Mouse (Mus musculus) CD8-positive naive resting alpha-beta T cell, adult 2 months (primary cell): ENCODE measurements around the gene Snai3.

Experiments used
- DNase-seq, 2 experiments: peaks; one replicate each; pipeline ENCODE4 v3.0.0; 2022; ENCODE audit warnings: low read depth in 2 of 2, low spot score in 2 of 2

The Snai3 gene

DNA sequence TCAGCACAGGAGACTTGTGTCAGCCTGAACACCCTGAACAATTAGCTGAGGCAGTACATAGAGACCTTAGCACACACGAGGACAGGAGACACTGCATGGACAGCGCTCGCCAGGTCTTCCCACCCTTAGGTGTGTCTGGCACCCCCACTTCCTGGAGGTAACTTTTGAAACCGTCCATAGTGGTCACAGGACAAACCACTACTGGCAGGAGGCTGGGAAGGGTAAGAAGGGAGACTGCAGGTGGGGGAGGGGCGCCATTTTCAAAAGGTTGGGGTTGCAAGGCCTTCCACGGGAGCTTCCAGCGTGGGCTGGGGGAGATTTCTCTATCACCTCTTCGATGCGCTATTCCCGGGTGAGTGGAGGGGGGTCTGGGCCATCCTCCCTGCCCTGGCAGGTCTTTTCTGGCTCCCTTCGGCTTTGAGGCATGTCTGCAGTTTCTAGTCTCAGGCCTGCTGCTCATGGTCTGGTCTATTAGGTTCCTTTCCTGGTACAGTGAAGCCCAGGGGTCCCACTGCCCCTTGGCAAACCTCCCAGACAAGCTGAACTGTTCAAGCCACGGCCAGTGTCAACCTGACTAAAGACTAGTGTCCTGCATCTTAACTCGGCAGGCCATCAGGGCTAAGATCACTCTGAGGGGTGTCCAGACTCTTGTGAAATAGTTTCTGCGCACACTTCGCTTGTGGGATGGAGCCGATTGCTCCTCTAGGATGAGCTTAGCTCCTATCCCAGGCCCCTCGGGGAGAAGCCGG lies 28.7 kb downstream of the Snai3 start:
- no peak for DNase-seq

DNA sequence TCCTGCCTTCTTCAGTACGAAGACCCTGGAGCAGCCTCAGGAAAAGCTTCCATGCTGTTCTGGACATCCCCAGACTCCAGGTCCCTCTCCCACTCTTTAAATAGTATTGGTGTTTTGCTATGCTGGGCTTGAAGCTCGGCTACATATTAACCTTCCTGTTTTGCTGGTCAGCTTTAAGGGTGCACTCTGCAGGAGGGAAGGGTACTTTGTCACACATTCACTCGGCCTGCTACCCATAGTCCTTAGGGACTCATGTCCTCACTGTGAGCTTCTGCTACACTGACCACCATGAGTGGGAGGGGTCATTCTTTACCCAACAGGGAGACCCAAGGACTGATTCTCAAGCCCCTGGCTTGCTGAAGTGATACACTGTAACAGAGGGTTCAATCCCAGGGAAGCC lies 29.9 kb downstream of the Snai3 start:
- DNase-seq, result no peak

DNA sequence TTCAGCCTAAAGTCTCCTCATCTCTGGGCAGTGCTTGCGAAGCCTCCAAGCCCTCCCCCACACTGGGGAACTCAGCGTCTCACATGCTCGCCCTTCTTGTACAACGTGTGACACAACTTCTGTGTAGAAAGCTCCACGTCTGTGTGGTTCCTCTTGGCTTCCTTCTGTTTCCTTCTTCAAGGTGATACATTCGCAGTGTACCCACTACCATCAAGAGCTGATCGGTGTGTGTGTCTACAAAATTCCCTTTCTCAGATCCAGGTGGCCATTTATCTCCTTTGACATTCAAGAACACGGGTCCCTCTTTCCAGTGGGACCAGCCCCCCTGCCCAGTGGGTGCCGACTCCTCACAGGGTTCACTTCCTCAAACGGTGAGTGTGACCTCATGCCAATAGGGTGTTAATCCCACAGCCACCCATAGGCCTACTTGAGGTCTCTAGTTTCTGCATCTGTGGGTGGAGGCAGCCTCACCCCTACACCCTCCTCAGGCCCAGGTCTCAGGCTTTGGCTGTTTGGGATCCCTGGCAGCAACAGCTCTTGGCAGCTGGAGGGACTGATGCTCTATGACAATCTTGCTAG lies 30.4 kb downstream of the Snai3 start:
- no peak for DNase-seq

DNA sequence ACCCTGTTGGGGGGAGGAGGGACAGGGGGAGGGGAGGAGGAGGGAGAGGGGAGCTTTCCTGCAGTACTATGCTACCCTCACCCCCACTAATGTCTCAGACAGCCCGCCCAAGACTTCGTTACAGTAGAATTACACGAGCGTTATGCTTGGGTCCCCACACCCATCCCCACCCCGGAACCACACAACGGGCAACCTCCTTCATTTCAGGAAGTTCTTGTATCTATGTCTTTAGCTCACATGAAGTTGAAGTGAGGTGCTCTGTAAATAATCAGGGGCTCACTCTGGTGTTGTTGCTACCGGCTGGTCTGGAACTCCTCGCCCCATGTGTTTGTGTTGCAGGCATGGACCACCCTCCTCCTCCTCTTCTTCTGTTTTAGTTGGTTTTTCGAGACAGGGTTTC lies 32.4 kb downstream of the Snai3 start:
- DNase-seq, result no peak

DNA sequence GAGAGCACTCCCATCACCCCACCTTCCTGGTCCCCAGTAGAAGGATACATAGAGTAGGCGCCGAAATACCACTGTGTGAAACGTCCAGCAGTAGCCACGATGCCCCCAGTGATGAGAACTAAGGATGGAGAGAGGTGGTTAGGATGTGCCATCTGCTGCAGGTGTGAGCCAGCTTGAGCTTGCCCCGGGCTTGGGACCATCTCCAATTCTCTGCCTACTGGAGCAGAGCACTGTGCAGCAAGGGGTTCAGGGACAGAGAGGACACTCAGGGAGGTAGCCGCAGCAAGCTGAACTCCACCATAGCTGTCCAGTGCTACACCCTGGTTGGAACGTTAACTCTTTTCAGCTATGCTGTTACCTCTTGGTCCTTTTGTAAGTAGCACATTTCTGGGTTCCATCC lies 32.9 kb downstream of the Snai3 start:
- DNase-seq, result no peak

DNA sequence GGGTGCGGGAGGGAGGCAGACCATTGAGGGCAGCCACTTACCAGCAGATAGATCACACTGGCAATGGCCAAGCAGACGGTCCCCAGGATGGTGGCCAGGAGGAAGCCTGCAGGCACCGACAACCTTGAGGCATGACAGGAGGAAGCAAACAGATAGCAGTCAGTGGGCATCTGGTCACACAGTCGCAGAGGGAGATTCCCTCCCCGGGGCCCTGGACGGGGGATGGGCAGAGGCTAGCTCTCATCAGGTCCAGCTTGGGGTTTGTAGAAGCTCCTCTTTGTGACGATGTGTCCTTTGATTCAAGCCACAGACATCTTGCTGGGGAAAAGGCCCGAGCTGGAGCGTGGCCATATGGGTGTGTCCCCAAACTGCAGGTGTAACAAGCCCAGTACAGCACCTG lies 34.4 kb downstream of the Snai3 start:
- DNase-seq, result no peak

DNA sequence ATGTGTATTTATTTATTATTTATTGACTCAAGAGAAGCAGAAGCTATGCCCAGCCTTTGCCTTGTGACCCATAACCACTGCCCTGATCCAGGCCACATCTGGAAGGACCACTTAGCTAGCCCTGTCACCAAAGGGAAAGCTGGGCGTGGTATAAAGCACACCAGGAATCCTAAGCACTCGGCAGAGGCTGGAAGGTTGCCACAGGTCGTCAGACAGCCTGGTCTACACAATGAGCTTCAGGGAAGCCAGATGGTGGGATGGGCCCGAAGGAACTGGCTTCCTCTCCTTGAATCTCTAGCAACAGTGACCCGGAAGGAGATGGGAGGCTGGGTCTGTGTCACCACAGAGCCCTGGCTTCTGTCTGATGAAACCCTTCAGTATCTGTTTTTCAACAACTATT lies 36.9 kb downstream of the Snai3 start:
- DNase-seq, result no peak

DNA sequence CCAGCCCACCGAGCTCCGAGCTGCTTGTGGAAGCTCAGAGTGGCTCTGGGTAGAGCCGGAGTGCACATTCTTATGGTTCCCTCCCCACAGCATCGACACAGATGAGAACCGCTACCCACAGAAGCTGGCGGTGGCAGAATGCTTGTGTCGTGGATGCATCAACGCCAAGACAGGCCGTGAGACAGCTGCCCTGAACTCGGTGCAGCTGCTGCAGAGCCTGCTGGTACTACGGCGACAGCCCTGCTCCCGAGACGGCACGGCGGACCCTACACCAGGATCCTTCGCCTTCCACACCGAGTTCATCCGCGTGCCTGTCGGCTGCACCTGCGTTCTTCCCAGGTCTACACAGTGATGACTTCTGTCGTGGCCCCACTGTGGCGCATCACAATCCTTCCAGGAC lies 37.3 kb downstream of the Snai3 start:
- DNase-seq, result no peak

DNA sequence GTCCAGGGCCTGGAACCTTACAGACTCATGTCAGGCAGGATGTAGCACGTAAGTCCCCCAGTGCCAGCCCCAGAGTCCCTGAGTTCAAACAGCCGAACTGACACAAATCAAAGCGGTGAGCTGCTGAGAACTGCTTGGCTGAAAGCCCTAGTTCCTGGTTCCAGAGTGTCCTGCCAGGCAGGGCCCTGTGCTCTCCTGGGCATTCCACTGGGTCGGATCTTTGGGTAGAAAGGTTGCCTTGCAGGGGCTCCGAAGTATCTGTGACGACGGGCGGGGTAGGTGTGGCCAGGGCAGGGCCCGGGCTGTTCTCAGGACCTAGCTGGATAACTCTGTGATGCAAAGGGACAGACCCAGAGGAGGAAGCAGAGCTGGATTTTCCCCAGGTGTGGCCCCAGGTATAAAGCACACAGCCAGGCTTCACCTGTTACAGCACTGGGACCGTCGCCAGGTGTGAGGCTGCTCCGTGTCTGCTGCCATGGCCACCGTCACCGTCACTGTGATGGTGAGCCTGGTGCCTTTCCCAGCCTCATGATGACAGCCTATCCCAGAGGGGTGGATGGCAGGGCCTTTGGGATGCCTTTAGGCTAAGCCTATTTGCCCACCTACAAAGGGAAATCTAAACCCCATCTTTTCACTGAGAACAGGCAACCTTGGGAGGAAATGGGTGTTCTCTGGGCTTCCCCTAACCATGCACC lies 39.0 kb downstream of the Snai3 start, which contains the start of gene Il17c:
Il17c (plus strand) TSS at position 645 of the 695 bp plus-strand sequence.
- no peak for DNase-seq

DNA sequence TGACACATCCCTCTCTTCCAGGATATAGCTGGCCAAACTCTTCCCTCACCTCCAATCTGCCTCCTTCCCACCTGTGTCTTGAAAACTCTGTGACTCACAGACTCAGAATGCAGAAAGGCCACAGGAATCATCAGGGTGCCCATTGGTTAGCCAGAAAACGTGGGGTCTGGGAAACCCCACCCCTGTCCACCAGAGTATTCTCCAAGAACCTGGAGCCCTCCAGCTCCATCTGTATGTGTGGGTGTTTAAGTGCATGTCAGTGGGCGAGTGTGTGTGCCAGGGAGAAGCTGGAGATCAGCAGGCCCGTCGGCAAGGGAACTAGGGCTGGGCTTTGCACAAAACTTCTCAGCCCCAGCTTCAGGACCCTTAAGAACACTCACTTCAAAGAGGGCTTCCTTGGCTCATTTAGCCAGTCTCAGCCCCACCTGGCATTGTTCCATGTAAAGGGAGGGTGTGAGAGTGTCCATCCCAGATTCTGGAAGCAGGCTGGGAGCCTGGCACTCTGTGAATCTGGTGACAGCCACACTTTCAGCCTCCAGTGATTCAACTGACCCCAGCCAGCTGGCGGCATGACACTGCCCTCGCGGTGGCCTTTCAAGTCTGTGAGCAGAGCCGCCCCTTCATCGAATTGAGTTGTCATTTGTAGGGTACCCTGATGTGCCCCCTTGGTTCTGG lies 40.5 kb downstream of the Snai3 start:
- DNase-seq, result no peak

DNA sequence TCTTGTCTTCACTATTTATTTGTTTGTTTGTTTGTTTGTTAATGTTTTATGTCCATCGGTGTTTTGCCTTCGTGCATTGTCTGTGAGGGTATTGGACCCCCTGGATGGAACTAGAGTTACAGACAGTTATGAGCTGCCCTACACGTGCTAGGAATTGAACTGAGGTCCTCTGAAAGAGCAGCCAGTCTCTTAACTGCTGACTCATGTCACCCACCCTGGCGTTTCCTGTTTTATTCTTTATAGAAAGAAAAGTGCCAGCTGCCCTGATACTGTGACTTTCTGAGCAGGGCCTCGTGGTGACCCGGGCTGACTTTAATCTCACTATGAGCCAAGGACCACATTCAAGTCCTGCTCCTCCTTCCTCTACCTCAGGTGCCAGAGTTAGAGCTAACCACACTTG lies 45.0 kb downstream of the Snai3 start:
- DNase-seq, result no peak

DNA sequence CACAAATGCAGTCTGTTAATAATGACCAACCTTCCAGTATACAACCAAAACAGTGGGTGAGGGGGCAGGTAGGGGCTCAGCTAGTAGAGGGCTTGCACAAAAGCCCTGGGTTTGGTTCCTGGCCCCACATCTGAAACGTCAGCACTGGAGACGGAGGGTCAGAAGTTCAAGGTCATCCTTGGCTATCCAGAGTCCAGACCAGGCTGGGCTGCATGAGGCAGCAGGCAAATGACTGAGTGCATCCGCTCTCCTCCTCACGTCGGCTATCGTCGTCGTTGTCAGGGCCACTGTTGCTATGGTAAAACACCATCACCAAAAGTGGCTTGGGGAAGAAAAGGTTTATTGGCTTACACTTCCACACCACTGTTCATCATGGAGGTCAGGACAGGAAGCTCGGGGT lies 46.2 kb downstream of the Snai3 start:
- DNase-seq, result no peak

DNA sequence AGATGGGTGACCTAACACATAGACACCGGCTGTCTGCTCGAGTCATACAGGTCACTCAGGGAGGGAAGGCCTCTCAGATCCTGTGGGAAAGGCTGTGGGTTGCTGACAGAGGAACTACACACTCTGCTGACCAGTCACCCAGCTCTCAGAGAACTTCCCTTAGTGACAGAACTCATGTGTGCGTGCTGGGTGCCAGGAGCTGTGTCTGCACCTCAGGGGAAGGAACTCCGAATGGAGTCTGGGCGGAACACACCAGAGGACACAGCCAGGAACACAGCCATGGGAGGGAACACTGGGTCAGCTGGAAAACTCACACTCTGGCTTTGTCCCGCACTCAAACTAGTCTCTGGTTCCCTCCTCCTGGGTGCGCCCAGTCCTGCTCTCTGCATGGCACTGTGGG lies 52.9 kb downstream of the Snai3 start:
- DNase-seq, result no peak

DNA sequence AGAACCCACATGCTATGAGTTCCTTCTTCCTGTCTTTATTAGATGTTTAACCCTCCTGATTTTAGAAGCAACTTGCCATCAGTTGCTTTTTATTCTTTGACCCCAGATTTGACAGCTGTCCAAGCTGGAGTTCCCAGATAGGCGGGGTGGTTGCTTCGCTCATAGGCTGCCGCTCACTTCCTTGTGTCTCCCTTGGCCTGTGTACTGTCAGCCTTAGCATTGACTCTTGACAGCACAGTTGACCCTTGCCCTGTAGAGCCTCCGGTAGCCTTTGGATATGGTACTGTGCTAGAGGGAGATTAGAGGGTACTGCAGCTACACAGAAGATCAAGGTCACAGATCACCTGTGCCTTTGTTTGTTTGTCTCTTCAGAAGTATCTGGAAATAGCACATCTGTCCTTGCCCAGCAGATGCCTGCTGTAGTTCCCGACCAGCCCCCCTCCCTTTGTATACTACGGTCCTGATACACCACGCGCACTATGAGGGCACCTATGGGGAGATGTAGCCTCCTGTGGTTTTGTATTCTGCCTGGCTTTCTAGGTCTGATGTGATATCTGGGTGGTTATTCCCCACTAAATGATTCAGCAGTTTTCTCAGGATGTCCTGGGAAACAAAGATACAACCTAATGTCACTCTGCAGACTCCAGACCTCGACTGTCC lies 55.3 kb downstream of the Snai3 start:
- DNase-seq, result no peak
